Mouse (Mus musculus) liver, postnatal 0 days (tissue): ENCODE results near the gene Fbln2.

ENCODE experiments used
- CTCF ChIP-seq: sonication (generic); IDR thresholded peaks from 2 replicates; pipeline ENCODE4 v1.5.1; 2016; ENCODE audit warnings: antibody characterized with exemption, low read depth
- EP300 ChIP-seq: IDR thresholded peaks from 2 replicates; pipeline ENCODE4 v1.6.1; 2016; ENCODE audit warnings: antibody characterized with exemption, low read depth, mild to moderate bottlenecking

DNA sequence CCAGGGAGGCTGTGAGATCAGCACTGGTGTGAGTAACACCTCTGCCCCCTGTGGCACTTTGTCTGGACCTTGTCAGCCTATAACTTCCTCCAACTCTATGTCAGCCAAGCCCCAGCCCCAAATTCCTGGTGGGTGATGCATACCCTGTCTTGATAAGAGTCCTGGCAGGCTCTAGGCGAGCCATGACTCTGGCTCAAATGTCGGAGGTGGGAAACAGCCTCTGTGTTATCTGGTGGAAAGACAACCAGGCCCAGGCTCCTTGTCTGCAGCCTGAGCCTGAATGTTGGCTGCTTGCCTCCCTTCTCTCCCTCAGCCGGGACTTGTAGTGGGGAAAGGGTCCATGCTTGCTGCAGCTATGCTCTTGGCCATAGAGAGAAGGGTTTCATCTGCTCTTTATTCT, 1.4 kb upstream of the Fbln2 start:
- TF ChIP-seq CTCF (no peak), EP300 (no peak)
